Mouse (Mus musculus): ENCODE results near the gene Gtpbp8. TPM values are rescaled to one million over a fixed set of nuclear protein-coding genes. Genes with fewer than 3 reads are reported as not detected.

Gene Gtpbp8
- polyA plus RNA-seq, 1 experiment from 2014 or later: 33.0 TPM

- Histone ChIP-seq H3K36me3 (ENCODE audit: control insufficient read depth, insufficient read depth, low read length) (no peaks in the 10 kb centered on the region), H3K9me3 (ENCODE audit: control insufficient read depth, low read length) (no peaks in the 10 kb centered on the region; the same call in 1 of the 2 replicates), H3K4me1 (ENCODE audit: control insufficient read depth, insufficient read depth, low read length) (peaks cover 25% of the 10 kb centered on the region), H3K9ac (ENCODE audit: low read depth, low read length) (no peak overlapping the region), H3K27me3 (ENCODE audit: control insufficient read depth, insufficient read depth, low read length) (no peaks in the 10 kb centered on the region), H3K4me3 (ENCODE audit: low read length) (peak overlapping the region; percentile 10), H3K4me2 (replicated peaks; ENCODE audit: low read depth, low read length) (peak overlapping the region; percentile 33), H3K27ac (ENCODE audit: low read depth, low read length) (peak overlapping the region; percentile 70; the same call in 1 of the 2 replicates)
- ATAC-seq (ENCODE audit: low FRiP score, low TSS enrichment): peak; percentile 25; the same call in 1 of the 2 replicates
- 5% methylated on average over 18 of the region's 18 CpGs for WGBS
These were observed 58.3 kb downstream of the Gtpbp8 start for GRCm38 (mm10) chr16:44687719-44688420.

GRCm38 (mm10) chr16:44686991-44687718 lies 59.0 kb downstream of the Gtpbp8 start:
- peak overlapping the region; percentile 10 for H3K4me3 ChIP-seq (ENCODE audit: low read length)
- H3K27ac ChIP-seq (ENCODE audit: low read depth, low read length): peak overlapping the region; percentile 70; the same call in 1 of the 2 replicates
- 58% methylated on average over 20 of the region's 20 CpGs for WGBS
- peaks cover 6% of the 10 kb centered on the region; the same call in 1 of the 2 replicates for H3K9me3 ChIP-seq (ENCODE audit: control insufficient read depth, low read length)
- H3K27me3 ChIP-seq (ENCODE audit: control insufficient read depth, insufficient read depth, low read length): no peaks in the 10 kb centered on the region
- H3K36me3 ChIP-seq (ENCODE audit: control insufficient read depth, insufficient read depth, low read length): no peaks in the 10 kb centered on the region
- peaks cover 25% of the 10 kb centered on the region for H3K4me1 ChIP-seq (ENCODE audit: control insufficient read depth, insufficient read depth, low read length)
- H3K9ac ChIP-seq (ENCODE audit: low read depth, low read length): no peak overlapping the region
- peak overlapping the region; percentile 33 for H3K4me2 ChIP-seq (replicated peaks; ENCODE audit: low read depth, low read length)
- peak; percentile 66 for ATAC-seq (ENCODE audit: low FRiP score, low TSS enrichment)

Other genes with a start within 250 kb of the Gtpbp8 start
- gene Boc, start 187.5 kb downstream of the Gtpbp8 start, polyA plus RNA-seq (2014; fragmentation: Nextera tagmentation; extraction: Ambion mirVana): 15.2 and 23.5 TPM in 2 replicates
- 7.3 and 11.8 TPM in 2 replicates for gene Nepro, start 22.1 kb downstream of the Gtpbp8 start, polyA plus RNA-seq (2014; fragmentation: Nextera tagmentation; extraction: Ambion mirVana)
- 0.20 and 0.69 TPM in 2 replicates for gene Cd200r1, start 19.4 kb upstream of the Gtpbp8 start, polyA plus RNA-seq (2014; fragmentation: Nextera tagmentation; extraction: Ambion mirVana)
- gene Cd200r4, start 65.4 kb upstream of the Gtpbp8 start, polyA plus RNA-seq (2014; fragmentation: Nextera tagmentation; extraction: Ambion mirVana): not detected in 2 replicates
- gene Cd200r2, start 120.7 kb upstream of the Gtpbp8 start, polyA plus RNA-seq (2014; fragmentation: Nextera tagmentation; extraction: Ambion mirVana): 0.11 TPM in 1 of 2 replicates, not detected in the other
- 0.31 TPM in 1 of 2 replicates, not detected in the other for gene Cd200r3, start 197.3 kb upstream of the Gtpbp8 start, polyA plus RNA-seq (2014; fragmentation: Nextera tagmentation; extraction: Ambion mirVana)